Mouse (Mus musculus) lung, postnatal 0 days (tissue): ENCODE data around the gene Erc2.

Experiments
- CTCF ChIP-seq: IDR thresholded peaks from 2 replicates; pipeline ENCODE4 v1.5.1; 2016; ENCODE audit warnings: antibody characterized with exemption, mild to moderate bottlenecking
- EP300 ChIP-seq: IDR thresholded peaks from 2 replicates; pipeline ENCODE4 v1.6.1; 2016; ENCODE audit warnings: antibody characterized with exemption, mild to moderate bottlenecking, control low read depth

DNA sequence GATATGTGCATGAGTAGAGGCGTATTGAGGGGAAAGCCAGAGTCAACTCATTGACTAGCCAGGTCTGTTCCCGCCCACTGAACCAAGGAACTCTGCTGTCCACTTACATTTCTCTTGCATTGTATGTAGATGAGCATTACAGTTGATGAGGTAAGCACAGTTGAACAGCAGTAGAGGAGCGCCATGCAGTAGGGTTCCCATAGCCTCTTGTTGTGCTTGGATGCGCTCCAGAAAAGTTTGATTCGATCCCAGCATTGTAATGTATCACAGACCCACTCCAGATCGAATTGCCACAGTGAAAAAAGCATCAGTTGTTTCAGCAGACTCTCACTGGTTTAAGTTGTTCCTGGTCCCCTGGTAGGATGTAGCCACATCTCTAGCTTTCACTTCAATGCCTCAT, 656.7 kb downstream of the Erc2 start:
- no peak for TF ChIP-seq CTCF
- no peak for TF ChIP-seq EP300
